Mouse (Mus musculus) myocyte (in vitro differentiated cells): Measurements from ENCODE around the gene Gcdh. TPM values are rescaled to one million over a fixed set of nuclear protein-coding genes. Genes with fewer than 3 reads are reported as not detected.

Experiments
- H3K27me3 ChIP-seq: one replicate; pipeline ENCODE4 v1.6.1; 2011; ENCODE audit not compliant: control insufficient read depth, insufficient read depth, insufficient read length
- H3K36me3 ChIP-seq: one replicate; pipeline ENCODE4 v1.6.1; 2011; ENCODE audit not compliant: control insufficient read depth, insufficient read depth
- H3K4me2 ChIP-seq: one replicate; pipeline ENCODE4 v1.6.1; 2011; ENCODE audit warnings: low read depth, control low read depth
- H3K4me3 ChIP-seq: one replicate; pipeline ENCODE4 v1.5.1; 2011; ENCODE audit warnings: mild to moderate bottlenecking, control low read depth, moderate library complexity
- H3K79me2 ChIP-seq: one replicate; pipeline ENCODE4 v1.6.1; 2011; ENCODE audit not compliant: control insufficient read depth, insufficient read depth
- H3ac ChIP-seq: one replicate; pipeline ENCODE4 v1.6.1; 2011; ENCODE audit not compliant: control insufficient read depth, insufficient read length
- CEBPB ChIP-seq: IDR thresholded peaks from 2 replicates; pipeline ENCODE4 v1.6.1; 2011; ENCODE audit warnings: mild to moderate bottlenecking, moderate library complexity; ENCODE audit not compliant: poor library complexity, insufficient read depth, severe bottlenecking
- E2F4 ChIP-seq: IDR thresholded peaks from one replicate; pipeline ENCODE4 v1.6.1; 2011; ENCODE audit warnings: mild to moderate bottlenecking, control low read depth, moderate library complexity; ENCODE audit not compliant: insufficient read depth
- MAX ChIP-seq: IDR thresholded peaks from one replicate; pipeline ENCODE4 v1.6.1; 2011; ENCODE audit warnings: low read depth, mild to moderate bottlenecking, control low read depth
- MYOD1 ChIP-seq, 3 experiments: IDR thresholded peaks; one replicate each; pipeline ENCODE4 v1.6.1; 2011; ENCODE audit warnings: control low read depth in 2 of 3, low read depth in 2 of 3, mild to moderate bottlenecking in 2 of 3, moderate library complexity in 1 of 3; ENCODE audit not compliant: insufficient read length in 2 of 3, control insufficient read depth in 1 of 3
- MYOG ChIP-seq, 3 experiments: IDR thresholded peaks; one replicate each; pipeline ENCODE4 v1.6.1; 2011; ENCODE audit warnings: control low read depth in 2 of 3, low read depth in 2 of 3, mild to moderate bottlenecking in 2 of 3; ENCODE audit not compliant: insufficient read length in 2 of 3, control insufficient read depth in 1 of 3, insufficient read depth in 1 of 3
- POLR2A ChIP-seq: IDR thresholded peaks from one replicate; pipeline ENCODE4 v1.6.1; 2011; ENCODE audit warnings: low read depth, mild to moderate bottlenecking, control low read depth, moderate library complexity; ENCODE audit not compliant: insufficient read length
- POLR2AphosphoS2 ChIP-seq: IDR thresholded peaks from one replicate; pipeline ENCODE4 v1.6.1; 2011; ENCODE audit warnings: low read depth, control low read depth; ENCODE audit not compliant: insufficient read length
- REST ChIP-seq: IDR thresholded peaks from one replicate; pipeline ENCODE4 v1.6.1; 2011; ENCODE audit warnings: mild to moderate bottlenecking, control low read depth, moderate library complexity; ENCODE audit not compliant: insufficient read depth, insufficient read length
- SRF ChIP-seq: IDR thresholded peaks from one replicate; pipeline ENCODE4 v1.6.1; 2011; ENCODE audit warnings: low read depth; ENCODE audit not compliant: control insufficient read depth, insufficient read length
- TCF12 ChIP-seq: IDR thresholded peaks from one replicate; pipeline ENCODE4 v1.6.1; 2011; ENCODE audit warnings: mild to moderate bottlenecking, control low read depth; ENCODE audit not compliant: poor library complexity, insufficient read depth, severe bottlenecking
- TCF3 ChIP-seq: IDR thresholded peaks from one replicate; pipeline ENCODE4 v1.6.1; 2011; ENCODE audit warnings: low read depth, control low read depth; ENCODE audit not compliant: insufficient read length
- USF1 ChIP-seq: IDR thresholded peaks from one replicate; pipeline ENCODE4 v1.6.1; 2011; ENCODE audit warnings: low read depth, mild to moderate bottlenecking, control low read depth, moderate library complexity
- polyA plus RNA-seq: library from polyadenylated mRNA; unstranded; fragments of >200 nt; fragmentation: generic; extraction: Trizol; gene quantifications from one replicate; pipeline ENCODE4 v1.2.1, GENCODE M21; 2012; ENCODE audit warnings: missing spikeins

The Gcdh gene
- polyA plus RNA-seq, 1 experiment, result 20.9 TPM

- Histone ChIP-seq H3K36me3 (peaks cover 32% of the 10 kb centered on the region), H3K4me3 (peak within 1 kb of the TSS; percentile 98), H3K27me3 (no peaks in the 10 kb centered on the region), H3ac (peak within 1 kb of the TSS; percentile 51), H3K4me2 (peak within 1 kb of the TSS; percentile 99), H3K79me2 (peaks cover 15% of the 10 kb centered on the region)
- TF ChIP-seq SRF (peak; percentile 19), E2F4 (no peak), MAX (no peak), TCF3 (no peak), POLR2A (peak; percentile 93), MYOD1 (IDR thresholded peaks at IDR 0.05; ENCODE audit: control insufficient read depth in 1 of 3, insufficient read length in 2 of 3, low read depth in 2 of 3) (peak in 1 of 3 experiments; percentile 11), MYOG (IDR thresholded peaks at IDR 0.05; ENCODE audit: control insufficient read depth in 1 of 3, insufficient read depth in 1 of 3, insufficient read length in 2 of 3, low read depth in 2 of 3) (peak in 1 of 3 experiments; percentile 1), CEBPB (no peak), POLR2AphosphoS2 (peak; percentile 97), TCF12 (no peak), USF1 (peak; percentile 96), REST (peak; percentile 46)
Measured at GRCm38 (mm10) chr8:84846722-84847572, 46.8 kb downstream of the Gcdh start, which contains the start of gene Calr. Gene Calr, minus strand, starts transcription at chr8:84846934.

GRCm38 (mm10) chr8:84846094-84846721 is 47.5 kb downstream of the Gcdh start:
- no peak for TF ChIP-seq MAX
- no peak for TF ChIP-seq CEBPB
- no peak for TF ChIP-seq POLR2AphosphoS2
- no peak for TF ChIP-seq USF1
- TF ChIP-seq E2F4, result no peak
- TF ChIP-seq TCF12, result no peak
- TF ChIP-seq TCF3, result no peak
- TF ChIP-seq SRF, result no peak
- TF ChIP-seq POLR2A, result no peak
- no peak for TF ChIP-seq MYOG (IDR thresholded peaks at IDR 0.05; ENCODE audit: control insufficient read depth in 1 of 3, insufficient read depth in 1 of 3, insufficient read length in 2 of 3, low read depth in 2 of 3)
- peak overlapping the region; percentile 98 for H3K4me3 ChIP-seq
- peak overlapping the region; percentile 51 for H3ac ChIP-seq
- H3K27me3 ChIP-seq, result no peaks in the 10 kb centered on the region
- peaks cover 40% of the 10 kb centered on the region for H3K36me3 ChIP-seq
- peak overlapping the region; percentile 81 for H3K4me2 ChIP-seq
- H3K79me2 ChIP-seq, result peaks cover 15% of the 10 kb centered on the region

- peaks cover 40% of the 10 kb centered on the region for H3K36me3 ChIP-seq
- H3K4me3 ChIP-seq, result peak overlapping the region; percentile 98
- H3ac ChIP-seq, result peak overlapping the region; percentile 51
- H3K27me3 ChIP-seq, result no peaks in the 10 kb centered on the region
- H3K79me2 ChIP-seq, result peaks cover 15% of the 10 kb centered on the region
- TF ChIP-seq SRF (no peak), MAX (no peak), REST (no peak), USF1 (no peak), POLR2A (no peak)
- H3K4me2 ChIP-seq, result peak overlapping the region; percentile 81
Measured at GRCm38 (mm10) chr8:84845355-84846093, 48.2 kb downstream of the Gcdh start.

- Histone ChIP-seq H3K4me3 (no peak overlapping the region), H3K4me2 (peak overlapping the region; percentile 81), H3ac (no peak overlapping the region), H3K27me3 (no peaks in the 10 kb centered on the region), H3K36me3 (peaks cover 40% of the 10 kb centered on the region), H3K79me2 (peaks cover 22% of the 10 kb centered on the region)
- TF ChIP-seq E2F4 (no peak), SRF (no peak), MYOG (IDR thresholded peaks at IDR 0.05; ENCODE audit: control insufficient read depth in 1 of 3, insufficient read depth in 1 of 3, insufficient read length in 2 of 3, low read depth in 2 of 3) (no peak), POLR2AphosphoS2 (no peak)
Measured at GRCm38 (mm10) chr8:84844397-84845070, 49.2 kb downstream of the Gcdh start.
